Mouse (Mus musculus) cortical plate, adult 2 months (tissue): ENCODE data around the gene Mfsd6l. TPM values are rescaled to one million over a fixed set of nuclear protein-coding genes. Genes with fewer than 3 reads are reported as not detected.

Source experiments
- H3K27ac ChIP-seq: fragments of 200-500 bp; 2 replicates; pipeline ENCODE4 v1.5.1; 2012; ENCODE audit warnings: low read length, control low read depth, inconsistent platforms; ENCODE audit not compliant: insufficient read depth
- H3K4me1 ChIP-seq: fragments of 200-500 bp; 2 replicates; pipeline ENCODE4 v1.6.1; 2011; ENCODE audit warnings: low read length; ENCODE audit not compliant: control insufficient read depth, insufficient read depth
- H3K4me3 ChIP-seq: fragments of 200-500 bp; 2 replicates; pipeline ENCODE4 v1.5.1; 2011; ENCODE audit warnings: mild to moderate bottlenecking, low read length, control low read depth; ENCODE audit not compliant: insufficient read depth
- CTCF ChIP-seq: fragments of 200-500 bp; IDR thresholded peaks from 2 replicates; pipeline ENCODE4 v1.5.1; 2011; ENCODE audit warnings: mild to moderate bottlenecking, control low read depth, low read length; ENCODE audit not compliant: insufficient read depth; ENCODE audit errors: extremely low read depth
- POLR2A ChIP-seq: fragments of 200-500 bp; IDR thresholded peaks from 2 replicates; pipeline ENCODE4 v1.6.1; 2011; ENCODE audit warnings: mild to moderate bottlenecking, low read length, control low read depth; ENCODE audit not compliant: insufficient read depth; ENCODE audit errors: extremely low read depth
- polyA plus RNA-seq: library from polyadenylated mRNA; depleted of rRNA; stranded (reverse); fragments of >200 nt; gene quantifications from 2 replicates; pipeline ENCODE4 v1.2.3, GENCODE M21; 2012; rRNA removed

Gene Mfsd6l
- 0.08 TPM in 2 replicates for polyA plus RNA-seq

DNA sequence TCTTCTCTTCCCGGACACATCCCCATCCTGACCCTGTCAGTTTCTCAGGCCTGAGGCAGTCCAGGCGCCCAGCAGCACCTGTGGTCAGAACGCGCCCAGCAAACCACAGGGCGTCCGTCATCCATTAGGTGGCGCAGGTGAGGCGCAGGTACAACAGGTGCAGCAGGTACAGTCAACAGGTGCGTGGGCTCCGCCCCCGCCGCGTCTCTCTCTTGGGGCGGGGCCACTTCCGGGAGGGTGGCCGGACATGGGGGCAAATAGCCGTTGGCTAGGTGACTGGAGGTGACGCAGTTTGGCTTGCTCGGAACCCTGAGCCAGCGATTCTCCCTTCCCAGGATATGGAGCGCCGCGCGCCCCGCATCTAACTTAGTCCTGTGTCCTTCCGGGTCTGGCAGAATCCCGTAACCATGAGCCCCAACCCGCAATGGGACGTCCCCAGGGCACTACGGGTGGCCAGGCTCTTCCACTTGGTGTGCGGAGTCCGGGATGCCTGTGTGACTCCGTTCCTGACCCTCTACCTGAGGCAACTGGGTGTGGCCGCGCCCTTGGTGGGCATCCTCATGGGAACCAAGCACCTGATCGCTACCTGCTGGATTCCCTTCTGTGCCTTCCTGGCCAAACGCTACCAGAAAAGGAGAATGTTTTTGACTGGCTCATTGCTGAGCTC lies at the start of gene Mfsd6l:
TSS of gene Mfsd6l (plus strand) at position 269 of the 667 bp plus-strand sequence.
- peak within 1 kb of the TSS; percentile 10; the same call in 1 of the 2 replicates for H3K4me3 ChIP-seq
- H3K4me1 ChIP-seq = no peaks in the 10 kb centered on the region; the same call in 1 of the 2 replicates
- TF ChIP-seq POLR2A (no peak), CTCF (peak; percentile 21; the same call in 1 of the 2 replicates)

DNA sequence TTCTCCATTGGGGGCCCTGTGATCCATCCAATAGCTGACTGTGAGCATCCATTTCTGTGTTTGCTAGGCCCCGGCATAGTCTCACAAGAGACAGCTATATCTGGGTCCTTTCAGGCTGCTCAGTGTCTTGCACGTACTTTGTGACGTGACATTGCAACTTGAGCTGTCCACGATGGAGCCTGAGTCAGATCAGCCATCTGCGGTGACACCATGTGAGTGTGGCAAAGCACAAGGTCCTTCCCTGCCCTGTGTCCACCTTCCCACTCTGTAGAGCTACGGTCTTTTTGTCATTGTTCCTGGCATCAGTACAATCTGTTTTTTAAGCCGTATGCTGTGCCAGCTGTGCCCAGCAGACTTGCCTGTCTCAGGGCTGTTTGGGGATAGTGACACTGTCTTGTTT lies 48.7 kb upstream of the Mfsd6l start:
- H3K4me1 ChIP-seq = no peaks in the 10 kb centered on the region
- H3K4me3 ChIP-seq = no peak overlapping the region
- H3K27ac ChIP-seq = no peak overlapping the region
- TF ChIP-seq POLR2A (no peak), CTCF (no peak)

More for the DNA sequence above, at the start of gene Mfsd6l:
- H3K27ac ChIP-seq = no peak within 1 kb of the TSS

DNA sequence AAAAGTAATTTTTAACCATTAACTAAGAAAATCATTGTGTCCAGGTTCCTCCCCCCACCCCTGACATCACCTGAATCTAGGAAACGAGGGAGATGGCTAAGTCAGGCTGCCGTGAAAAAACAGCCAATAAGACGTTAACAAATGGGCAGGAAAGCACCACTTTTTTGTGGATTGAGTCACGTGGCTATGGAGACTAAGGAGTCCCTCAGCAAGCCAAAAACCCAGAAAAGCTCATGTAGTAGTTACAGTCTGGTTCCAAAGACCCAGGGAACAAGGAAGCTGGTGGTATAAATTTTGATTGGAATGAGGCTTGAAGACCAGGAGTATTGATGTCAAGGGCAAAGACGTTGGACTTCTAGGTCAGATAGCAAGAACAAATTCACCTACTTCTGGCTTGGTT lies 47.4 kb upstream of the Mfsd6l start:
- TF ChIP-seq POLR2A = no peak
- no peak for TF ChIP-seq CTCF
- no peak overlapping the region for H3K4me3 ChIP-seq
- no peak overlapping the region for H3K27ac ChIP-seq
- no peaks in the 10 kb centered on the region for H3K4me1 ChIP-seq

DNA sequence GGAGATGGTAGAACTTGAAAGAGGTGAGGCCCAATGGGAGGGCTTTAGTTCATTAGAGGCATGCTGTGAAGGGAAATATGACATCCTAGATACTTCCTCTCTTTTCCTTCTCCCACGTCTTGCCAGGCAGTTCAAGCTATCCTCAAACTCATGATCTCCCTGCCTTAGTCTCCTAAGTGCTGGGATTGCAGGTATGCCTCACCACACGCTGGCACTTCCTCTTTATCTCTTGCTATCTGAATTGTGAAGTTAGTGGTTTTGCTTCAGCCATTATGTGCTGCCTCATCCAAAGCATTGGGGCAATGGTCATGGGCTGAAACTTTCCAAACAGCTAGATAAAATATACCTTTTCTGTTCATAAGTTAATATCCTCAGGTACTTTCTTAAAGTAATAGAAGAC lies 46.8 kb upstream of the Mfsd6l start:
- no peaks in the 10 kb centered on the region; the same call in 1 of the 2 replicates for H3K4me1 ChIP-seq

DNA sequence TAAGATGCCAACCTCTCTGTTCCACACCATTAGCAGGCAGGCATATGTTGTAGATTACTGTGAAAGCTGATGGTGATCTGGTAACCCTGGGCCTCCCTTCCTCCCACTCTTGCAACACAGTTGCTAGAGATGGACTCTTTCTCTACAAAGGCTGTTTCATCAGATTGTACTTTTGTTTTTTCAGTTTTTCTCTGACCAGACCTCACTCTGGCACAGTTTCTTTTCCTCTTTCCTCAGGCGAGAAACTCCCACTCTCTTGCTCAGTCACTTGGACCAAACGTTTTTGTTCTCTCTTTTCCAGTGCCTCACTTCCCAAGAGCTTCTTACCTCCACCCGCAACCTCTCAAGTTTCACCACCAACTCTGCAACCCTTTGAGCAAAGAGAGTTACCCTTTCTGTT lies 42.0 kb upstream of the Mfsd6l start:
- TF ChIP-seq POLR2A (no peak), CTCF (no peak)
- Histone ChIP-seq H3K4me3 (no peak overlapping the region), H3K4me1 (no peaks in the 10 kb centered on the region; the same call in 1 of the 2 replicates), H3K27ac (no peak overlapping the region)

More for the DNA sequence above, 46.8 kb upstream of the Mfsd6l start:
- Histone ChIP-seq H3K27ac (no peak overlapping the region), H3K4me3 (no peak overlapping the region)
- TF ChIP-seq POLR2A = no peak
- TF ChIP-seq CTCF = no peak

DNA sequence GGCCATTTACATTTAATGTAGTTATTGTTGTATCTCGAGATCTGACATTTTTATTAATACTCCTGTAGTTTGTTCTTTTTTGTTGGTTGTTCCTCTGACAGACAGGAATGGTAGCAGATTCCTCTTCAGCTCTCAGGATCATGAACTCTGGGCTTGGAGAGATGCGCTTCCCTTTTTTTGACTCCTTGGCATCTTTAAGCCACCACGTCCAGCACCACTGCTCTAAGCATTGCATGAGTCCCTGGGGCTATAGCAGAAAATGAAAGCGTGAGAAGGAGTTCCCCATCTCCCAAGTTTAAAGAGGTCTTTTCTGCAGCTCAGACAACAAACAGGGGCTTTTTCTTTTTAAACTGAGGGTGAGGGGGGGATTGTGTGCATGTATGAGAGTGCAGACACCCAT lies 36.6 kb upstream of the Mfsd6l start:
- Histone ChIP-seq H3K4me1 (no peaks in the 10 kb centered on the region), H3K27ac (no peak overlapping the region), H3K4me3 (no peak overlapping the region)
- TF ChIP-seq POLR2A (no peak), CTCF (no peak)

DNA sequence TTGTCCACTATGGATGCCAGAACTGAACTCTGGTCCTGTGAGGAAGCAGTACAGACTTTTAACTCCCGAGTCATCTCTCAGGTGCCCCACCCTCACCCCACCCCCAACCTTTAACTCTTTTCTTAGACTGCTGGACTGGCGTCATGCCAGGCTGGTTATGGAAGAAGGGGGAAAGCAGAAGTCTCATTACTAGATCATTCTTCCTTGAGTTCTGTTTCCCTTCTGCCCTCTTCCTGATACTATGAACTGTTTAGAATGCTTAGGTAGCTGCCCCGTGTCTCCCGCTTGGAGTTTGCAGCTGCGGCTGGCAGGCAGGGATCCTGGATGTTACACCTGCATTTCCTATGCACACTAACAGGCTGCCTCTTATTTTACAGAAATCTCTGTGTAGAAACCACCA lies 36.2 kb upstream of the Mfsd6l start:
- Histone ChIP-seq H3K4me1 (no peaks in the 10 kb centered on the region), H3K27ac (no peak overlapping the region), H3K4me3 (no peak overlapping the region)
- TF ChIP-seq POLR2A (no peak), CTCF (no peak)

DNA sequence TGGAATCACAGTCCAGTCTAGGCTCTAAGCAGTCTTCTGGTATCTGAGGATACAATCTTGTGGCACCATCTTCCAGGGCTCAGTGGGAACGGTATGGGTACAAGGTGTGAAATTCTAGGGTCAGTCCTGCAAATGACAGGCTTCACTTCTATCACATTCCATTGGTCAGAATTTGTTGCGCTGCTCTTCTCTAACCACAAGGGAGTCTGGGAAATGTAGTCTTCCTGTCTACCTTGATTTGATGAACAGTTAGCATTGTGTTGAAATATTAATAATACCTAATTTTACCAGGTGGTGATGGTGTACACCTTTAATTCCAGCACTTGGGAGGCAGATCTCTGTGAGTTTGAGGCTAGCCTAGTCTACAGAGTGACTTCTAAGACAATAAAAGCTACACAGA lies 35.5 kb upstream of the Mfsd6l start:
- no peak overlapping the region for H3K4me3 ChIP-seq
- no peak for TF ChIP-seq CTCF
- TF ChIP-seq POLR2A = no peak
- no peaks in the 10 kb centered on the region for H3K4me1 ChIP-seq
- H3K27ac ChIP-seq = no peak overlapping the region

DNA sequence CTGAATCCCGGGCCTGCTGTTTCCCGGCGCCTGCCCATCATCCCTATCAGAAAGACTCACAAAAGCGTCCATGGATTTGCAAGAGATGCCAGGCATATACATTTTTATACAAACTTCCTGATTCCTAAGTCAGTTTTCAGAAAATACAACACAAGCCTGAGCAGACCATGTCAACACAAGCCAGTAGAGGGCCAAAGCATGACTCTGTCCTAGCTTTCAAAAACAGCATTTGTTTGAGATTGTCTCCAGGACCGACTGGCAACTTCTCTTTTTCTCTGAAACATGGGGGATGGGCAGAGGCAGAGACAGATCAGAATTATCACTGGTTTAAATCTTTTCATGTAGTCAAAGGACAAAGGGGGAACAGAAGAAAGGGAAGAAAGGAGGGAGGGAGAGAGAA lies 34.6 kb upstream of the Mfsd6l start:
- TF ChIP-seq POLR2A (no peak), CTCF (no peak)

DNA sequence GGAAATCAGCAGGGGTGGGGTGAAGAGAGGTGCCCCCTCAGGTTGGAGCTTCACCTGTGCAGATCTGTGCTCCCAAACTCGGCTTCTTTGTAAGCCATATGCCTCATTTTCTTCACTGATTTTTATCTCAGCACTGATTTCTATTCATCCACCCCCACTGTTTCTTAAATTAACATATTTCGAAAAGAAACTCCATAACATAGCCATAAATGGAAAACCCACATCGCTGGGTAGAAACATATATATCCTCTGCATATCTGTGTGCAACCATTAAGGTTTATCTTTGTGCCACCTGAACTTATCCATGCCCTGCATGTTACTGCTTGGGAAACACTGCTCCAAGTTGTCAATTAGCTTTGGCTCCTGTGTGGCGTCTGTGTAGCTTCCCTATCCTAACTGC lies 29.5 kb upstream of the Mfsd6l start:
- Histone ChIP-seq H3K27ac (peak overlapping the region; percentile 85), H3K4me1 (peaks cover 8% of the 10 kb centered on the region), H3K4me3 (no peak overlapping the region)
- TF ChIP-seq CTCF (no peak), POLR2A (peak; percentile 33; the same call in 1 of the 2 replicates)

More for the DNA sequence above, 34.6 kb upstream of the Mfsd6l start:
- Histone ChIP-seq H3K27ac (no peak overlapping the region), H3K4me3 (no peak overlapping the region), H3K4me1 (peaks cover 3% of the 10 kb centered on the region; the same call in 1 of the 2 replicates)
